Mouse (Mus musculus) G1E (cell line): ENCODE data around the gene Atp11a.

ENCODE experiments used
- CTCF ChIP-seq: IDR thresholded peaks from 2 replicates; pipeline ENCODE4 v1.5.1; 2012; ENCODE audit warnings: low read depth, low read length, inconsistent platforms, mixed read lengths
- GATA1 ChIP-seq: IDR thresholded peaks from 2 replicates; pipeline ENCODE4 v1.6.1; 2012; ENCODE audit warnings: borderline replicate concordance, low read length, inconsistent platforms, mixed read lengths
- GATA2 ChIP-seq: IDR thresholded peaks from 2 replicates; pipeline ENCODE4 v1.6.1; 2012; ENCODE audit warnings: low read depth, low read length, inconsistent platforms, borderline replicate concordance
- TAL1 ChIP-seq: conservative IDR thresholded peaks from 2 replicates; pipeline ENCODE4 v1.6.1; 2012; ENCODE audit warnings: low read depth, low read length, inconsistent platforms, mixed read lengths

DNA sequence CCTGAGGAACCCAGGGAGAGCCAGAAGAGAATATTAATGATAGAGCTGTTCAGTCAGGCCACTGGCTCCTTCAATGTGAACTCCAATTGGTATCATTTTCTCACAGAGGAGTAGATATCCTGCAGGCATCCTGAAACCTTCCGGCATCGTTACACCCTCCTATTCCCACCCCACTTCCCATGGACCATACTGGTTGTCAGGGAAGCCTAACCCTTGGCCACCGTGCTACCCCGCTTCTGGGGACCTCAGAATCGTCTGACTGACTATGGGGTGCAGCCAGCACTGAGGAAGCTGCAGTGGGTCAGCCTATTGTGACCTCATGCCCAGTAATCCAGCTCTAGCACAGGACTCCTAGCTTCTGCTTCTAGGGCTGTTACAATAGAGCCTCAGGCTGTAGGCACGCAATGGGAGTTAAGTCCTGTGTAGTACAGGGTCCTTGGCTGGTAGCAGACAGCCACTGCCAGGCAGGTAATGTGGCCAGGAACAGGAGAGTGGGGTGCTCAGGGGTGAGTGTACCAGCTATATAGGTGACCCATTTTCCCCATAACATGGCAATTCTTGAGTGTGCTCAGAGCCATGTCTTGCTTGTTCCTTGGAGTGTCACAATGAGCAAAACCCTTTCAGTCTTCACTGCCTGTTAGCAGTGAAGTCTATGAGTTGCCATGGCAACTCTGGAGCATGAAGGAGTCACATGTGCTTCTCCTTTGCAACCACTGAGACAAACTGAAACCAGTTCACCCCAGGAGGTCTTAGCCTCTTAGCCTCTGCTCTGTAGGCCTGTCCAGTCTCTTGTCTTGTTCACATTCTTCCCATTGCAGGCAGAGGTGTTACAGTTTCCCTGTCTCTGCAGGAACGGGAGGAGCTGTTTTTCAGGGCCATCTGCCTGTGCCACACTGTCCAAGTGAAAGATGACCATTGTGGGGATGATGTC, 75.1 kb downstream of the Atp11a start:
- no peak for TF ChIP-seq CTCF
- TF ChIP-seq GATA1, result no peak
- TF ChIP-seq TAL1, result no peak
- TF ChIP-seq GATA2, result no peak
